Mouse (Mus musculus) midbrain, embryonic 11.5 days (tissue): ENCODE results near the gene Tet2. TPM values are rescaled to one million over a fixed set of nuclear protein-coding genes. Genes with fewer than 3 reads are reported as not detected.

Experiments used
- ATAC-seq: fragments of 200-750 bp; cut with Nextera tagmentation; 2 replicates; pipeline ENCODE4 v1.8.0; 2017; ENCODE audit warnings: moderate TSS enrichment, moderate library complexity; ENCODE audit not compliant: low FRiP score
- DNase-seq: peaks from one replicate; pipeline ENCODE4 v3.0.0; 2015; ENCODE audit warnings: low spot score; ENCODE audit errors: missing footprints
- H3K27ac ChIP-seq: fragments of 300-500 bp; sonication (generic); 2 replicates; pipeline ENCODE4 v1.5.1; 2014; ENCODE audit warnings: low read depth, low read length
- H3K27me3 ChIP-seq: fragments of 300-500 bp; sonication (generic); 2 replicates; pipeline ENCODE4 v1.6.1; 2014; ENCODE audit warnings: mild to moderate bottlenecking, low read length, moderate library complexity, mixed read lengths; ENCODE audit not compliant: control insufficient read depth, insufficient read depth
- H3K36me3 ChIP-seq: fragments of 300-500 bp; sonication (generic); 2 replicates; pipeline ENCODE4 v1.6.1; 2014; ENCODE audit warnings: mild to moderate bottlenecking, low read length, moderate library complexity, mixed read lengths; ENCODE audit not compliant: control insufficient read depth, insufficient read depth
- H3K4me1 ChIP-seq: fragments of 300-500 bp; sonication (generic); 2 replicates; pipeline ENCODE4 v1.6.1; 2014; ENCODE audit warnings: low read length; ENCODE audit not compliant: control insufficient read depth, insufficient read depth
- H3K4me2 ChIP-seq: fragments of 300-500 bp; sonication (generic); 2 replicates; pipeline ENCODE4 v1.6.1; 2014; ENCODE audit warnings: mild to moderate bottlenecking, moderate library complexity
- H3K4me3 ChIP-seq: fragments of 300-500 bp; sonication (generic); 2 replicates; pipeline ENCODE4 v1.5.1; 2014; ENCODE audit warnings: low read depth, low read length
- H3K9ac ChIP-seq: fragments of 300-500 bp; sonication (generic); 2 replicates; pipeline ENCODE4 v1.6.1; 2014; ENCODE audit warnings: low read length
- H3K9me3 ChIP-seq: fragments of 300-500 bp; sonication (generic); 2 replicates; pipeline ENCODE4 v1.6.1; 2016; ENCODE audit warnings: low read length; ENCODE audit not compliant: control insufficient read depth
- WGBS: fragments of 180-500 bp; shearing (Covaris S2); extraction: QIAGEN DNeasy Blood & Tissue Kit; methylation state at CpG from one replicate; pipeline ENCODE4 v1.1.7; 2014; 5-methylcytosine and 5-hydroxymethylcytosine counted together
- microRNA-seq: library from miRNA; unstranded; fragments of <30 nt; microRNA quantifications from one replicate; pipeline ENCODE4, GENCODE M21; 2017
- polyA plus RNA-seq: library from polyadenylated mRNA; unstranded; fragments of >200 nt; fragmentation: Nextera tagmentation; extraction: Ambion mirVana; gene quantifications from 2 replicates; pipeline ENCODE4 v1.2.1, GENCODE M21; 2014

The Tet2 gene
- polyA plus RNA-seq, 1 experiment from 2014 or later, result 15.0 TPM

GRCm38 (mm10) chr3:133428003-133428402 is 116.9 kb downstream of the Tet2 start:
- Histone ChIP-seq H3K4me1 (no peaks in the 10 kb centered on the region), H3K4me2 (no peak overlapping the region), H3K9me3 (no peaks in the 10 kb centered on the region), H3K4me3 (no peak overlapping the region), H3K9ac (no peak overlapping the region), H3K36me3 (no peaks in the 10 kb centered on the region), H3K27me3 (no peaks in the 10 kb centered on the region), H3K27ac (no peak overlapping the region)
- WGBS, result 80% methylated on average over 4 of the region's 4 CpGs
- no peak for ATAC-seq
- DNase-seq, result no peak

- no peaks in the 10 kb centered on the region for H3K27me3 ChIP-seq
- H3K9me3 ChIP-seq, result no peaks in the 10 kb centered on the region
- no peak overlapping the region for H3K4me2 ChIP-seq
- H3K27ac ChIP-seq, result no peak overlapping the region
- H3K36me3 ChIP-seq, result no peaks in the 10 kb centered on the region
- DNase-seq (no peak), ATAC-seq (no peak)
- H3K4me3 ChIP-seq, result no peak overlapping the region
- no peak overlapping the region for H3K9ac ChIP-seq
- no peaks in the 10 kb centered on the region for H3K4me1 ChIP-seq
Observed at GRCm38 (mm10) chr3:133423073-133423472, 121.9 kb downstream of the Tet2 start.

GRCm38 (mm10) chr3:133414747-133415146 is 130.2 kb downstream of the Tet2 start:
- Histone ChIP-seq H3K9me3 (no peaks in the 10 kb centered on the region), H3K36me3 (no peaks in the 10 kb centered on the region), H3K4me2 (no peak overlapping the region), H3K9ac (no peak overlapping the region), H3K27me3 (no peaks in the 10 kb centered on the region), H3K4me1 (no peaks in the 10 kb centered on the region), H3K4me3 (no peak overlapping the region), H3K27ac (no peak overlapping the region)
- 89% methylated on average over 4 of the region's 4 CpGs for WGBS
- DNase-seq, result no peak
- no peak for ATAC-seq

Small RNAs within 50 kb of the gene (microRNA-seq; reads per million reads assigned to microRNA genes)
- not detected for gene Gm25042

Other genes with a start within 250 kb of the Tet2 start
- gene Ppa2, start 235.0 kb downstream of the Tet2 start, polyA plus RNA-seq, result 85.5 and 88.5 TPM in 2 replicates